Mouse (Mus musculus): ENCODE measurements at regions not wholly inside any gene's neighbourhood (a gene's known extent, or its start where the extent isn't known, plus 50 kb on each side); places are given as distances from the start of the nearest gene placed in this dataset.
A peak's percentile ranks its signal among the peaks of the same experiment; 100 is the strongest.

GRCm38 (mm10) chr8:87189791-87190385 lies 282.5 kb downstream of the Cbln1 start:
- H3K27ac ChIP-seq, result no peak overlapping the region
- H3K36me3 ChIP-seq, result no peaks in the 10 kb centered on the region
- H3K4me1 ChIP-seq (replicated peaks), result no peaks in the 10 kb centered on the region
- WGBS, result 80% methylated on average over 13 of the region's 13 CpGs
- no peak overlapping the region for H3K4me3 ChIP-seq
- H3K9me3 ChIP-seq, result no peaks in the 10 kb centered on the region
- no peak for DNase-seq (ENCODE audit: low spot score)
- no peaks in the 10 kb centered on the region for H3K27me3 ChIP-seq (ENCODE audit: insufficient read depth, poor library complexity, severe bottlenecking)

- WGBS, result 78% methylated on average over 4 of the region's 4 CpGs
- H3K4me1 ChIP-seq (replicated peaks), result no peaks in the 10 kb centered on the region
- no peak for DNase-seq (ENCODE audit: low spot score)
- no peaks in the 10 kb centered on the region for H3K36me3 ChIP-seq
- H3K9me3 ChIP-seq, result no peaks in the 10 kb centered on the region
- H3K27me3 ChIP-seq (ENCODE audit: insufficient read depth, poor library complexity, severe bottlenecking), result no peaks in the 10 kb centered on the region
- no peak overlapping the region for H3K4me3 ChIP-seq
- no peak overlapping the region for H3K27ac ChIP-seq
Measured at GRCm38 (mm10) chr8:87182888-87183287, 289.5 kb downstream of the Cbln1 start.

GRCm38 (mm10) chr8:87178561-87178960 lies 293.5 kb upstream of the N4bp1 start:
- Histone ChIP-seq H3K4me1 (replicated peaks) (no peaks in the 10 kb centered on the region), H3K36me3 (no peaks in the 10 kb centered on the region), H3K9me3 (no peaks in the 10 kb centered on the region), H3K27ac (no peak overlapping the region), H3K27me3 (ENCODE audit: insufficient read depth, poor library complexity, severe bottlenecking) (no peaks in the 10 kb centered on the region), H3K4me3 (no peak overlapping the region)
- no peak for DNase-seq (ENCODE audit: low spot score)
- WGBS, result 85% methylated on average over 4 of the region's 4 CpGs

GRCm38 (mm10) chr8:87177620-87178019 lies 292.6 kb upstream of the N4bp1 start:
- no peaks in the 10 kb centered on the region; the same call in 1 of the 2 replicates for H3K4me1 ChIP-seq (replicated peaks)
- H3K4me3 ChIP-seq, result no peak overlapping the region
- no peaks in the 10 kb centered on the region for H3K9me3 ChIP-seq
- H3K27me3 ChIP-seq (ENCODE audit: insufficient read depth, poor library complexity, severe bottlenecking), result no peaks in the 10 kb centered on the region
- no peak overlapping the region for H3K27ac ChIP-seq
- H3K36me3 ChIP-seq, result no peaks in the 10 kb centered on the region
- 88% methylated on average over 6 of the region's 6 CpGs for WGBS
- DNase-seq (ENCODE audit: low spot score), result no peak

DNA sequence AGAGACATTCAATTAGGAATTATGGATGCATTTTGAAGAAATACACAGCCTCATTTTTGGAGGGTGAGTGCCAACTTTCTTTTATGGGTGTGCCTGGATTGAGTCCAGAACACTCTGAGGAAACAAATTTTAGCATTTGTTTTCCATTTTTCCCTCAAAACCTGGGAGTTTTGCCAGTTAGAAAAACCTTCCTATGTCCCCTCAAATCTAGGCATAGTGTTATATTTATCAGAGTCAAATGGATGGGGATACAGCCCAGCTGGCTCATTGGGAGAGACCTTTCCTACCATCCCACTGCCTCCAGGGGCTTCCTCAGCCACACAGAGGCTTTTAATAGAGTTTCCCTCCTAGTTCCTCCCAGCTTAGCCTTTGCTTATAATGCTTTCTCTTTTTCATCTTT lies 290.0 kb upstream of the N4bp1 start:
- no peak overlapping the region for H3K4me3 ChIP-seq
- H3K9me3 ChIP-seq, result no peaks in the 10 kb centered on the region
- H3K36me3 ChIP-seq, result no peaks in the 10 kb centered on the region
- no peak for DNase-seq (ENCODE audit: low spot score)
- H3K27ac ChIP-seq, result no peak overlapping the region
- peaks cover 9% of the 10 kb centered on the region; the same call in 1 of the 2 replicates for H3K4me1 ChIP-seq (replicated peaks)
- no peaks in the 10 kb centered on the region; the same call in 1 of the 2 replicates for H3K27me3 ChIP-seq (ENCODE audit: insufficient read depth, poor library complexity, severe bottlenecking)

GRCm38 (mm10) chr8:87173720-87174119 lies 288.7 kb upstream of the N4bp1 start:
- no peaks in the 10 kb centered on the region for H3K9me3 ChIP-seq
- peaks cover 9% of the 10 kb centered on the region; the same call in 1 of the 2 replicates for H3K4me1 ChIP-seq (replicated peaks)
- no peaks in the 10 kb centered on the region for H3K36me3 ChIP-seq
- no peak overlapping the region for H3K4me3 ChIP-seq
- H3K27ac ChIP-seq, result no peak overlapping the region
- DNase-seq (ENCODE audit: low spot score), result no peak
- no peaks in the 10 kb centered on the region; the same call in 1 of the 2 replicates for H3K27me3 ChIP-seq (ENCODE audit: insufficient read depth, poor library complexity, severe bottlenecking)

GRCm38 (mm10) chr8:87166771-87167170 lies 281.7 kb upstream of the N4bp1 start:
- Histone ChIP-seq H3K9me3 (no peaks in the 10 kb centered on the region), H3K27me3 (ENCODE audit: insufficient read depth, poor library complexity, severe bottlenecking) (peaks cover 43% of the 10 kb centered on the region), H3K4me3 (no peak overlapping the region), H3K36me3 (no peaks in the 10 kb centered on the region), H3K4me1 (replicated peaks) (peaks cover 5% of the 10 kb centered on the region; the same call in 1 of the 2 replicates), H3K27ac (no peak overlapping the region)
- 66% methylated on average over 1 of the region's 1 CpGs for WGBS
- DNase-seq (ENCODE audit: low spot score), result no peak

DNA sequence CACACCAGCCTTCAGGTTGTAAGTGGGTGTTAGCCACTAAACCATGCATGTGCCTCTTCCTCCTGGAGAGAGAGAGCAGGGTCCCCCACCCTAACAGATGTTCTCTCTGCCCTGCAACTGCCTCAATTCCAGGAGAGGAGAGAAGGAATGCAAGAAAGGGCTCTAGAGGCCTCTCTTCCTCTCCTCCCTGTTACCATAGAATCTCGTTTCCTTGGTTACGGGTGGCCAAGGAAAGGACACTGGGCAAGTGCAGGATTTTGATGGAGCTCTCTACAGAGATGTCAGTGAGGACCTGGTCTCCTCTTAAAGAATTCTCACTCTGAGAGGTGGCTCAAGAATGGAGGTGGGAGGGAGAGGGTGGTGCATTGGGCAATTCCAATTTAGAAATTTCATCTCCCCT lies 275.4 kb upstream of the N4bp1 start:
- DNase-seq (ENCODE audit: low spot score), result no peak
- 0 out of 2 replicates have a peak overlapping the region, but pooled peaks have one; percentile 35 for H3K27ac ChIP-seq

GRCm38 (mm10) chr8:87158322-87158721 lies 273.3 kb upstream of the N4bp1 start:
- Histone ChIP-seq H3K9me3 (no peaks in the 10 kb centered on the region), H3K36me3 (no peaks in the 10 kb centered on the region), H3K27me3 (ENCODE audit: insufficient read depth, poor library complexity, severe bottlenecking) (peaks cover 79% of the 10 kb centered on the region), H3K4me3 (no peak overlapping the region), H3K4me1 (replicated peaks) (peaks cover 34% of the 10 kb centered on the region), H3K27ac (peak overlapping the region; percentile 70; the same call in 1 of the 2 replicates)
- no peak for DNase-seq (ENCODE audit: low spot score)
- 51% methylated on average over 8 of the region's 8 CpGs for WGBS

More for the DNA sequence above, 275.4 kb upstream of the N4bp1 start:
- no peaks in the 10 kb centered on the region for H3K36me3 ChIP-seq
- H3K4me1 ChIP-seq (replicated peaks), result peaks cover 33% of the 10 kb centered on the region
- H3K27me3 ChIP-seq (ENCODE audit: insufficient read depth, poor library complexity, severe bottlenecking), result peaks cover 80% of the 10 kb centered on the region
- 70% methylated on average over 2 of the region's 2 CpGs for WGBS
- H3K9me3 ChIP-seq, result no peaks in the 10 kb centered on the region
- no peak overlapping the region for H3K4me3 ChIP-seq

DNA sequence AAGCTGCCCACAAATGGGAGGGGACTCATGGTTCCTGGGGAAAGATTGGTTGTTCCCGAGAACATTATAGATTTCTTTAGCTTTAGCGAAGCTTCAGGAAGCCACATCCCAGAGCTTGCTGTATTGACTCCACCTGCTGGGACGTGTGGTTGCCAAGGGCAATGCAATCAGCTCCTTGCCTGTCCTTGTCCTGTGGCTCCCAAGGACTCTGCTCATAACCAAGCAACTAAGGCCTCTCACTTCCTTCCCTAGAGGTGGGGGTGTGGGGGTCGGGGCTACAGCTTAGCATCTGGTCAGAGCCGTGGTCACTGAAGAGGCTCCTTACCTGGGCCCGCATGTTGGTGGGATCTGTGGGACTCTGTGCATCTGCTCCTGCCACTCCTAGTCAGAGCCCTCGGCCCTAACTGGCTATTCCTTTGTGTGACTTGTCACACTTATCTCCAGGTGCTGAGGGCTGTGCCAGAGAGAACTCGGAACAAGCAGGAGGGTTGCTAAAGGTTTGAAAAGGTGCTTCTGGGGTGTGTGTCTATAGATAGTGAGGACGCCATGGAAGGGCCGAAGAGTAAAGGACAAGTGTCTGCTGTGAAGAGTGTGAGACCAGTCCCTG lies 270.9 kb upstream of the N4bp1 start:
- Histone ChIP-seq H3K36me3 (no peaks in the 10 kb centered on the region), H3K9me3 (no peaks in the 10 kb centered on the region), H3K4me1 (replicated peaks) (peaks cover 51% of the 10 kb centered on the region), H3K27me3 (ENCODE audit: insufficient read depth, poor library complexity, severe bottlenecking) (peaks cover 66% of the 10 kb centered on the region), H3K27ac (peak overlapping the region; percentile 40), H3K4me3 (no peak overlapping the region)
- no peak for DNase-seq (ENCODE audit: low spot score)
- WGBS, result 80% methylated on average over 10 of the region's 10 CpGs

DNA sequence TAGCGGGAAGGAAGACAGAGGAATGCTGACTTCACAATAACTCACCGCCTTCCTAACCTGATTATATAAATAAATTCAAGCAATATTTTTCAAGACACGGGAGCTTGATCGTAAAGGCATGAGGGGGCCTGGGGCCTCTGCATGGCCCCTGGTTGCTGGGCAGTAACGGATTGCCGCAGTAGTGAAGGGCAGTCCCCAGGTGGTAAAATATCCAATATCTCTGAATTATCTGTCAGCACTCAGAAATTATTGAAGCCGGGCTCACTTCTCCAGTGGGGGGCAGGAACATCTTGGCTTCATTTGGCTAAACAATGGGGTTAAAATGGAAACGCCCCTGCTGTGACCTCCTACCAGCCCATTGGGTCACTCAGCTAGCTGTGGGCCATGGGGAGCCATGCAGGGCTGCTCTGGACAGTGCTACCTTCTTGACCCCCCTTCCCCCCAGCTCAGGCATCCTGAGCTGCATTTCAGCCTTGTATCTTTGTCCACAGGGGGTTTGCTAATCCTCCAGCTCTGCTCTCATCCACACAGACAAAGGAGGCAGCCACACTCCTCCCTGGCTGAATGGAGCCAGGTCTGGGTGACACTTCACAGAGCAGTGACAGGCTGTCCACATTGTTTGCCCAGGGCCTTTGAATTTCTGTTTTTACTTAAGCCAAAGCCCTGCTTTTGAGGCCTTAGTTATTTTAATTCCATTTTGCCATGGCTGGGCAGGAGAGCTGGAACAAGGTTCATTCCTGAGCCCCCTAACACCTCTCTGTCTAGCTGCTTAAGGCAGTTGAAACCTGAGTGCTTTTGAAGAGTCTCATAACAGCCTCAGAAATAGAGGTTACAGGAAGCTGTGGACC lies 267.2 kb upstream of the N4bp1 start:
- Histone ChIP-seq H3K27me3 (ENCODE audit: insufficient read depth, poor library complexity, severe bottlenecking) (peaks cover 52% of the 10 kb centered on the region), H3K4me3 (no peak overlapping the region), H3K9me3 (no peaks in the 10 kb centered on the region), H3K36me3 (no peaks in the 10 kb centered on the region), H3K27ac (peak overlapping the region; percentile 83), H3K4me1 (replicated peaks) (peaks cover 29% of the 10 kb centered on the region)
- 11% methylated on average over 8 of the region's 8 CpGs for WGBS
- peak; percentile 61 for DNase-seq (ENCODE audit: low spot score)

DNA sequence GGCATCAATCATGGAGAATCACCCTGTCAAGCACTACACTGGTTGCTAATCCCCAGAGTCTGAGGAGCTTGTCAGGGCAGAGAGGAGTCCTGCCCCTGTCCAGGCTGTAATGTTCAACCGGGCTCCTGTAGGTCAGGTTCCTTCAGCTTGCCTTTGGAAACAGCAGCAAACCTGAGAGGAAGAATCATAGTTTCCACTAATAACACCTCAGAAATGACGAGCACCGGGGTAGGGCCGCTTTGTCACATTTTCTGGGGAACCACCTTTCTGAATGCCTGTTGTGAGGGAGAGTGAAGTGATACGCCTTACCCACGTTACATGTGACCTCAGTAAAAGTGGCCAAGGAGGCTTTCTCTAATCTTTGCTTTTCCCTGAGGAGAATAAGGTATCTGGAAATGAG lies 263.8 kb upstream of the N4bp1 start:
- WGBS, result 87% methylated on average over 6 of the region's 6 CpGs
- no peak for DNase-seq (ENCODE audit: low spot score)
- Histone ChIP-seq H3K4me1 (replicated peaks) (peaks cover 32% of the 10 kb centered on the region), H3K27me3 (ENCODE audit: insufficient read depth, poor library complexity, severe bottlenecking) (peaks cover 21% of the 10 kb centered on the region; the same call in 1 of the 2 replicates), H3K36me3 (no peaks in the 10 kb centered on the region), H3K4me3 (no peak overlapping the region), H3K9me3 (peaks cover 5% of the 10 kb centered on the region; the same call in 1 of the 2 replicates), H3K27ac (no peak overlapping the region)

- Histone ChIP-seq H3K27ac (no peak overlapping the region), H3K36me3 (no peaks in the 10 kb centered on the region), H3K9me3 (peaks cover 6% of the 10 kb centered on the region; the same call in 1 of the 2 replicates), H3K4me3 (no peak overlapping the region), H3K27me3 (ENCODE audit: insufficient read depth, poor library complexity, severe bottlenecking) (peaks cover 21% of the 10 kb centered on the region; the same call in 1 of the 2 replicates), H3K4me1 (replicated peaks) (peaks cover 25% of the 10 kb centered on the region)
- no peak for DNase-seq (ENCODE audit: low spot score)
- 87% methylated on average over 5 of the region's 5 CpGs for WGBS
Measured at GRCm38 (mm10) chr8:87147704-87148103, 262.6 kb upstream of the N4bp1 start.
